Mouse (Mus musculus) embryonic fibroblast, embryonic 13.5 days (primary cell): ENCODE data around the gene Gm1110.

Experiments
- CTCF ChIP-seq: IDR thresholded peaks from 2 replicates; pipeline ENCODE4 v1.5.1; 2011; ENCODE audit warnings: mild to moderate bottlenecking, control low read depth, low read length, moderate library complexity, borderline replicate concordance; ENCODE audit not compliant: insufficient read depth
- POLR2A ChIP-seq: IDR thresholded peaks from 2 replicates; pipeline ENCODE4 v1.6.1; 2011; ENCODE audit warnings: low read depth, mild to moderate bottlenecking, control low read depth, low read length, moderate library complexity

GRCm38 (mm10) chr9:26860751-26861150 lies 62.2 kb downstream of the Gm1110 start, which contains the start of gene Glb1l3:
- TF ChIP-seq CTCF = no peak
- TF ChIP-seq POLR2A = no peak
